Mouse (Mus musculus): Measurements from ENCODE around the gene Olfr153. TPM values are rescaled to one million over a fixed set of nuclear protein-coding genes. Genes with fewer than 3 reads are reported as not detected.

Olfr153 gene
- not detected in 2 replicates for polyA plus RNA-seq (2012; rRNA removed; ENCODE audit: low replicate concordance)

DNA sequence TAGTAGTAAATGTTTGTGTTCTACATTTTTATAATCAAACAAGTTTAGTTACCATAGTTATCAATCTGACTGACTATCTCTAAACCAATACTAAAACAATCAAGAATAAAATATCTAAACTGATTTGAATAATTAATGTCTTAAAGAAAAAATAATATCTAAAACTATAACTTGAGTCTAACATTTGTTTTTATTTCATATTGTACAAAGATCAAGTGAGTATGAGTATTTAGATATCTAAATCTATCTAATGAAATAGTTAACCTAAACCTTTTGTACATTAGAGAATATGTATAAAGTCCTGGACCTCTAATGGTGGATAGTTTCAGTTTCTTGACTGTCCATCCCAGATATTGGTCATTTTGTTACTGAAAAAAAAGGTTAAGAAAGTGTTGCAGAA is at the start of gene Olfr153:
Gene Olfr153 (plus strand): TSS at position 301 of the 400 bp plus-strand sequence.

GRCm38 (mm10) chr2:87496993-87497392 is 34.6 kb upstream of the Olfr153 start, which contains the start of gene Pramel7:
Gene Pramel7 (minus strand): TSS chr2:87497093.

GRCm38 (mm10) chr2:87506265-87506664 is 25.3 kb upstream of the Olfr153 start, which contains the start of gene Pramel6:
Gene Pramel6 (plus strand): TSS chr2:87506565.

DNA sequence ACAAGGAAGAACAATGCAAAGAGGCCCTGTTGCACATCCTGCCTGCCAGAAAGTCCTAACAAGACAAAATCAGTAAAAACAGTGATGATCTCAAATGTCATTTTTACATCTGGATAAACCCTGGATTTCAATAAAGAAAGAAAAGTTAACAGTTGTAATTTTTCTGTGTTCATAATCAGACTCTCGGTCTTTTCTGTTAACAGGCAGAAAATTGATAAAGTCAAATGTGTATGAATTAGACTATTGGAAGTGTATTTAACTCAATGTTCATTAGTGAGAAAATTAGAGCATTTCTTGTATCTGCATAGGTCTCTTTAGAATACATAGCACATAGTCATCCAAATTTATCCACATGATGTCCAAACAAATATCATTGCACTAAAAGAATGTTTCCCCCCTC is 13.8 kb downstream of the Olfr153 start, which contains the start of gene Olfr1128:
Gene Olfr1128 (minus strand): TSS at position 101 of the 400 bp plus-strand sequence.

GRCm38 (mm10) chr2:87573602-87574001 is 42.0 kb downstream of the Olfr153 start, which contains the start of gene Olfr1129:
Gene Olfr1129 (plus strand): TSS chr2:87573902.

Other genes with a start within 250 kb of the Olfr153 start
- not detected in 2 replicates for gene Olfr1118, start 224.2 kb upstream of the Olfr153 start, polyA plus RNA-seq (2012; rRNA removed; ENCODE audit: low replicate concordance)
- not detected in 2 replicates for gene Olfr1120, start 177.0 kb upstream of the Olfr153 start, polyA plus RNA-seq (2012; rRNA removed; ENCODE audit: low replicate concordance)
- not detected in 2 replicates for gene Olfr1121, start 161.9 kb upstream of the Olfr153 start, polyA plus RNA-seq (2012; rRNA removed; ENCODE audit: low replicate concordance)
- gene Olfr1122, start 145.9 kb upstream of the Olfr153 start, polyA plus RNA-seq (2012; rRNA removed; ENCODE audit: low replicate concordance) = not detected in 2 replicates
- not detected in 2 replicates for gene Olfr1123, start 115.2 kb upstream of the Olfr153 start, polyA plus RNA-seq (2012; rRNA removed; ENCODE audit: low replicate concordance)
- not detected in 2 replicates for gene Olfr1124, start 101.5 kb upstream of the Olfr153 start, polyA plus RNA-seq (2012; rRNA removed; ENCODE audit: low replicate concordance)
- gene Olfr1126, start 77.8 kb upstream of the Olfr153 start, polyA plus RNA-seq (2012; rRNA removed; ENCODE audit: low replicate concordance) = not detected in 2 replicates
- not detected in 2 replicates for gene Pramel7, start 34.7 kb upstream of the Olfr153 start, polyA plus RNA-seq (2012; rRNA removed; ENCODE audit: low replicate concordance)
- gene Pramel6, start 25.2 kb upstream of the Olfr153 start, polyA plus RNA-seq (2012; rRNA removed; ENCODE audit: low replicate concordance) = not detected in 2 replicates
- not detected in 2 replicates for gene Olfr1128, start 13.7 kb downstream of the Olfr153 start, polyA plus RNA-seq (2012; rRNA removed; ENCODE audit: low replicate concordance)
- not detected in 2 replicates for gene Olfr1129, start 42.1 kb downstream of the Olfr153 start, polyA plus RNA-seq (2012; rRNA removed; ENCODE audit: low replicate concordance)
- gene Olfr1130, start 74.4 kb downstream of the Olfr153 start, polyA plus RNA-seq (2012; rRNA removed; ENCODE audit: low replicate concordance) = not detected in 2 replicates
- not detected in 2 replicates for gene Olfr1131, start 95.3 kb downstream of the Olfr153 start, polyA plus RNA-seq (2012; rRNA removed; ENCODE audit: low replicate concordance)
- not detected in 2 replicates for gene Olfr1132, start 105.7 kb downstream of the Olfr153 start, polyA plus RNA-seq (2012; rRNA removed; ENCODE audit: low replicate concordance)
- not detected in 2 replicates for gene Olfr1133, start 115.6 kb downstream of the Olfr153 start, polyA plus RNA-seq (2012; rRNA removed; ENCODE audit: low replicate concordance)
- gene Olfr1134, start 126.7 kb downstream of the Olfr153 start, polyA plus RNA-seq (2012; rRNA removed; ENCODE audit: low replicate concordance) = not detected in 2 replicates
- not detected in 2 replicates for gene Olfr1135, start 141.9 kb downstream of the Olfr153 start, polyA plus RNA-seq (2012; rRNA removed; ENCODE audit: low replicate concordance)
- not detected in 2 replicates for gene Olfr1136, start 162.2 kb downstream of the Olfr153 start, polyA plus RNA-seq (2012; rRNA removed; ENCODE audit: low replicate concordance)
- gene Olfr1137, start 181.4 kb downstream of the Olfr153 start, polyA plus RNA-seq (2012; rRNA removed; ENCODE audit: low replicate concordance) = not detected in 2 replicates
- not detected in 2 replicates for gene Olfr1138, start 208.2 kb downstream of the Olfr153 start, polyA plus RNA-seq (2012; rRNA removed; ENCODE audit: low replicate concordance)
- gene Olfr1140, start 212.0 kb downstream of the Olfr153 start, polyA plus RNA-seq (2012; rRNA removed; ENCODE audit: low replicate concordance) = not detected in 2 replicates
- gene Olfr1141, start 222.2 kb downstream of the Olfr153 start, polyA plus RNA-seq (2012; rRNA removed; ENCODE audit: low replicate concordance) = not detected in 2 replicates
- not detected in 2 replicates for gene Olfr152, start 247.7 kb downstream of the Olfr153 start, polyA plus RNA-seq (2012; rRNA removed; ENCODE audit: low replicate concordance)